Mouse (Mus musculus): ENCODE results near the gene Ptk6.

Gene Ptk6

DNA sequence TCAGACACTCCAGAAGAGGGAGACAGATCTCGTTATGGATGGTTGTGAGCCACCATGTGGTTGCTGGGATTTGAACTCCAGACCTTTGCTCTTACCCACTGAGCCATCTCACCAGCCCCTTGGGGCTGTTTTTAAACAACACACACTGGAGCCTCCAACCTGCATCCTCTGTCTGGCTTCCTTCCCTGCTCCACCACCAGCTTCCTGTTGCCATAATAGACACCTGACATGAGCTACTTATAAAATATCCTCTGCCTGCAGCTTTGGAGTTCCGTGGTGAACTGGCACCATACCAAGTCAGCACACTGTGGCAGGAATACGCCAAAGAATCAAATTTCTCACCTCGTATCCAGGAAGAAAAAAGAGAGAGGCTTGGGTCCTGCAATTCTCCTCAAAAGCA lies 41.8 kb downstream of the Ptk6 start:
- DNase-seq (ENCODE audit: low read depth), result no peak

DNA sequence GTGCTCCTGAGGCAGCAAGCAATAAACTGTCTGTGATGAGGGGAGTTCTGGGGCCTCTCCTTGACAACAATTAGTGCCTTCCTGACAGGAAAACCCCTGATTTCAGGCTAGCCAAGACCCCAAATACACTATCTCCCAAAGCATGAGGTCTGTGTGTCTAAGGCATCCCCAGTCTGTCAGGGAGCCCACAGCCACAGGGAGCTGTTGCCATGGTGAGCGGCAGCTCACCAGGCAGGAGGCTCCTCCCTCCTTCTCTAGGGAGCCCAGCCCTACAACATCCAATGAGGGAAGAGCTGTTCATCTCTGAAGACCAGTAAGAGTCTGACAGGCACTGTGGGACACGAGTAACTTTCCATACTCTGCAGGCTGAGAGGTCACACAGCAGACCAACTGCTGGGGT lies 42.8 kb downstream of the Ptk6 start:
- DNase-seq (ENCODE audit: low read depth), result no peak

DNA sequence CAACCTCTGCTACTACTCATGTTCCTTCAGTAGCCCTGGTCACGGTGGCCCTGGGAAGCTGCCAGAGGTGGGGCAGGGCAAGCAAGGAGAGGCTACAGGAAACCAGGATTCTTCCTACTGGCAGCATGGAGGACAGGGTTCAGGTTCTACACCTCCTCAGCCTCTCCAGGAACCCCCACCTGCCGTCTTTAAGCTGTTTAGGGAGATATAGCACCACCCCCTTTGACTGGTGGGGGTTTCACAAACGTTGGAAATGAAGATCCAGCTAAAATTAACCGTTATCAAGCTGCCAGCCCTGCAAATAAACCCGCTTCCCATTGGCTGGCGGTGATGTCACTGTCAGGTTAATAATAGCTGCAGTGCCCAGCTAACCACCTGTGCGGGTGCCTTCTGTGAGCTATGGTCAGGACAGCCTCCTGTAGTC lies 43.5 kb downstream of the Ptk6 start:
- no peak for DNase-seq (ENCODE audit: low read depth)

DNA sequence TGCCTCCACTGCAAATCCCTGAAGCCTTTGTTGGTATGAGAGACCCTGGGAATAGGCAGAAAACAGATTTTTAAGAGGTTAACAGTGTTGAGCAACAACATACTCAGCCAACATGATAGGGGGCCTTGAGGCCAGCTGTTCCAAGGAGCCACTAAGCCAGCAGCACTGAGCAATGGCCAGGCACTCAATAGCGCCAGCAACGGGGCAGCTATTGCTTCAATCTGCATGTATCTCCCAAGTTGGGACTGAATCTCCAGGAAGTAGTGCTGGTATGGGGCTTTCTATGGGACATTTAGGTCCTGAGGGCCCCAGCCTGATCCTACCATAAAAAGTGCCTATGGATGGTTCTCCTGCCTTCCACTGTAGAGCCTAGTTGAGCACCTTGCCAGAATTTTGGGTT lies 44.1 kb downstream of the Ptk6 start:
- no peak for DNase-seq (ENCODE audit: low read depth)

DNA sequence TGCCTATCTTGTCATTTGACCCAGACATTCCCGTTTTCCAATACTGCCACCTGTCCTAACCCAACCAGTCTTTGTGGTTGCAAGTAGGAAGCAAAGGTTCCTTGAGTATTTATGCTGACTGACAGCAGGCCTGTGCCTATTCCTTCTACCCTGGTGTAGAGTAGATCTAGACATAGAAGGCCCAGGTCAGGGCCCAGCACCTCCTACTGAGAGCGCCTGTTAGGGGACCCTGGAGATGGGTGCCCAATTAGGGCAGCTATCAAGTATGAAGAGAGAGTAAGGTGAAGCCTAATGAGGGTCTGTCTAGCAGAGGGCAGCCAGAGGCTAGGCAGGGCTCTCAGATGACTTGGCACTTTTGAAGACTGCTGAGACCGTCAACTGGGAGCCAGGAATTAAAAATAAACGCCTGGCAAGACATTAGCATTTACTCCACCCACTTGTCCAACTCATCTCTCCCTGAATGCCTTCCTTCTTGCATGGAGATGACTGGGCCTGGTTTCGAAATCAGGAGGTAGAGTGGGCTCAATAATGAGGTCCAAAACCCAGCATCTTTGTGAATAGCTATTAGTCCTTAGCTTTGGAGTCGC lies 44.8 kb downstream of the Ptk6 start:
- no peak for DNase-seq (ENCODE audit: low read depth)

DNA sequence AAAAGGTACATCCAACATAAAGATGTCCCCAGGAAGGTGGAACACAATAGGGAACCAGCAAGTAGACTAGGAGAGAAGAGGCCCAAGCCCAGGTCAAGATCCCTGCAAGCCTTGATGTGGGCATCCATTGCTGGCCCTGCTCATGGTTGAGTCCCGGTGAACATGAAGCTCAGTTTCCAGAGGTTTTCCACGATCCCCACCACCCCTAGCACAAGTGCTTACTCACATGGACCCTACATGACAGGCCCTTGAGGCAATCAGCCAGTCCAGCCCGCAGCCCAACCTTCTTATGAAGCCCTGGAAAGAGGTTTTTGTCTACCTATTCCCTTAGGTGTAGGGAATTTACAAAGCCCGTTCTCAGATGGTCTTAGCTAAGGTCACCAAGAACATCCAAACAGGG lies 45.4 kb downstream of the Ptk6 start:
- no peak for DNase-seq (ENCODE audit: low read depth)

DNA sequence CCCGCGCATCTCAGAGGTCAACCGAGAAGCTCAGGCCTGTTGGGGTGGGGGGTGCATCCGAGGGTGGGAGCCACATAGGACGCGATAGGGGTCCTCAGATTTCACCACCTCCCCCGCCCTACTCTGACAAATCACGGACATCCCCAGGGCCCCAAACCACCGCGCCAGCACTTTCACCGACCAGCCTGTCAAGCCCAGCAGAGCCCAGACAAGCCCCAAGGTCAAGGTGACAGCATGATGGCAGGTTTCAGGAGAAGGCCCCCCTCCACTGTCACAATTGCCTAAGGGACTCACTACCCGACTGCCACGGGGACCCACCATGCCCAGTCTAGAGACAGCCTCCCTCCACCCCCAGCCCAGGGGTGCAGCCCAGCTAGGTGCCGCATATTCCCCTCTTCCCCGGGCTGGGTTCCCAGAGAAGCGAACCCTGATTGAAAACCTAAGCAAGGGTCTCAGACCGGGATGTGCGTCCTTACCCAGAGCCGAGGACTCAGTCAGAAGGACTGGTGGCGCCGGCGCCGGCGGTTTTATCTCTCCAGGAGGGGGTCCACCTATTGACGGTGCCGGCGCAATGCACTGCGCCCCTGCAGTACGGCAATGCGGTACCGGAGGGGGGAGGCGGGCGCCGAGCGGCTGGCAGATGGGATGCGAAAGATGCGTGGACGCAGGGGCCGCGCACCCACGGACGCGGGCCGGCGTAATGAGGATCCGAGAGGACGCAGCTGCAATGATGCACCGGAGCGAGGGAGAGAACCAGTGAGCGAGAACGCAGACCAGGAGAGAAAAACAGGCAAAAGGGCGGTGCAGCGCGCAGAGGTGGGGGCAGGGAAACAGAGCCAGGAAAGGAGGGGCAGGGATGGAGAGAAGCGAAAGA lies 46.1 kb downstream of the Ptk6 start, which contains the start of gene Eef1a2:
Gene Eef1a2 (minus strand): TSS at position 767 of the 874 bp plus-strand sequence.
- no peak for DNase-seq (ENCODE audit: low read depth)

DNA sequence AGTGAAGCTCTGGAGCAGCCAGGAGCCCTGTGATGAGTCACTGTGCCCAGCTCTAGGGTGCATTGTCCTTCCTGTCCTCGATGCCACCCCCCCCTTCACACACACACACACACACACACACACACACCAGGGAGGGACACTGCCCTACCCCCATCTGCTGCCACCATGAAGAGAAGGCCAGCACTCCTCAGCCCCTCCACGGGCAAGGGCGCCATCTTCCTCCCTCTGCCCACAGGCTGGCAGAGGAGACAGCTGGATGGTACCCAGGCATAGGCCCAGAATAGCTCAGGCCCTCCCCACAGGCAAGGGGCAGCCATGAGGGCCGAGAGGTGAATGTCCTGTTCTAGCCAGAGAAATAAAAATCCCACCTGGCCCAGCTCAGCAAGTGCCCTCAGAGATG lies 46.8 kb downstream of the Ptk6 start:
- DNase-seq (ENCODE audit: low read depth), result no peak

DNA sequence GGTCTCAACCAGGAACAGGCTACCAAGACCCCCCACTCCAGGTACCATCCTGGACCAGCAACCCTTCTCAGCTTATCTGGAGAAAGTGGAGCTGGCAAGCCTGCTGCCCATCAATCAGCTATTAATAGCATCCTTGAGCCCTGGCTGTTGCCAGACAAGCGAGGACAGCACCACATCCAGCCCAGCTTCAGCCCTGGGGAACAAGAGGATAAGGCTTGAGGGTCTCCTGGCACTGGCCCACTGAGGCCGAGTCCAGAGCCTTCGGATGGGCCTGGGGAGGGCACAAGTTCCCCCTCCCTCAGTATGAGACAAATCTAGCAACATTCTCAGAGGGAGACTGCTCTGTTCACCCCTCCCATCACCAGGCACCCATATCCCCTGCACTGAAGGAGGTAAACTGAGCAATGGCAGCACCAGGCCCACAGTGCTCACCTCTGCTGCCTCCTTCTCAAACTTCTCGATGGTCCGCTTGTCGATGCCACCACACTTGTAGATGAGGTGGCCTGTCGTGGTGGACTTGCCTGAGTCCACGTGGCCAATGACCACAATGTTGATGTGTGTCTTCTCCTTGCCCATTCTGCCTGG lies 47.7 kb downstream of the Ptk6 start:
- no peak for DNase-seq (ENCODE audit: low read depth)

DNA sequence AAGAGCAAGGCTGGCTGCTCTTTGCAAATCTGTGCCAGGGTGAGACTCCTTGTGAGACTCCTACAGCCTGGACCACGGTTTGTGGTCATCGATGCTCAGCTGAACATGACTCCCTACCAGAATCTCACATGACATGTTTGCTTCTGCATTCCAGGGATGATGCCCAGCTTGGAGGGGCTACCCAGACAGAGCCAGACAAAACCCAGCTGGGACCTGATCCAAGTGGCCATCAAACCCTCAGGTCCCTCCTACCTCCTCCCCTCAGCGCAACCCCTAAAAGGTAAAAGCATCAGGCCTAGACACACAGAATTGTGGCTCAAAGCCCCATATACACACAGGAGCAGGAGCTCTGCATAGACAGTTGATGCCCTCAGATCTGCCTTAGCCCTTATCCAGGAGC lies 48.2 kb downstream of the Ptk6 start:
- no peak for DNase-seq (ENCODE audit: low read depth)

DNA sequence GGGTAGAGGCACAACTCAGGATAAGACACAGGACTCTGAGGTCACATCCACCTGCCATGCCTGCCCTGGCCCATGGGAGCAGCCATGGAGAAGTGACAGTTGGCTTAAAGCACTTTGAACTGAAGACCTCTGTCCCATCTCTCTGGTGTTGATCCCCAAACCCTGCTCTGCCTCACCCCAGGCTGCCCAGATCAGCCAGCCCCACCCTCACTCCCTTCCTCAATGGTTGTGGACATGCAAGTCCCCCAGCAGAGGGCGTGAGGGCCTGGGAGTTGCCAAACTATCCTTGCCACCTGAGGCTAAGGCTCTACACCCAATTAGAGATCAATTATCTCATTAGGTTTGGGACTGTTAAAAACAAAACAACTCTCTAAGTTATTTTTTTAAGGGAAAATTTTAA lies 48.8 kb downstream of the Ptk6 start:
- DNase-seq (ENCODE audit: low read depth), result peak; percentile 47

DNA sequence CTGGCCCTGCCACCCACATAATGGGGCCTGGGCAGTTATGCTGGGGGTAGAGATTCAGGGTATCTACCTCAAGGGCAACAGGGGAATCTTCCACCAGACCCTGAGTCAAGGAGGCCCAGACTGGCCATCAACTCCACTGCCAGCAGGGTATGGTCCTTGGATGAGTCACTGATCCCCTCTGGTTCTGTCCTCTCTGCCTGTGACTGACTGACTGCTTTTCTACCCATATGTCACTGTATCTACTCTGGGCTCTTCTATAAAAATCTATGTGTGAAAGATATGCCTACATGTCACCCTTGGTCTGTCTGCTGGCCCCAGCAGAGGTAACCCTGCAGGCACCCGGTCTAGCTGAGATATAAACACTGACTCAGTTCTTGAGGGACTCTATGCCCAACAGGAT lies 49.5 kb downstream of the Ptk6 start:
- no peak for DNase-seq (ENCODE audit: low read depth)

DNA sequence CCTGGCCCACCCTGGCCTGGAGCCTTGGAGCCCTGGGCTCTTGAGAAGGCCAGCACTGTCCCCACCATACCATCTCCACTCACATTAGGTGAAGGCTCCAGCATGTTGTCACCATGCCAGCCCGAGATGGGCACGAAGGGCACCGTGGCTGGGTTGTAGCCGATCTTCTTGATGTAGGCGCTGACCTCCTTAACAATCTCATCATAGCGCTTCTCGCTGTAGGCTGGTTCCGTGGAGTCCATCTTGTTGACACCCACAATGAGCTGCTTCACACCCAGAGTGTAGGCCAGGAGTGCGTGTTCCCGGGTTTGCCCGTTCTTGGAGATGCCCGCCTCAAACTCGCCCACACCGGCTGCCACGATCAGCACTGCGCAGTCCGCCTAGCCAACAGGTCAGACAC lies 49.9 kb downstream of the Ptk6 start:
- no peak for DNase-seq (ENCODE audit: low read depth)

DNA sequence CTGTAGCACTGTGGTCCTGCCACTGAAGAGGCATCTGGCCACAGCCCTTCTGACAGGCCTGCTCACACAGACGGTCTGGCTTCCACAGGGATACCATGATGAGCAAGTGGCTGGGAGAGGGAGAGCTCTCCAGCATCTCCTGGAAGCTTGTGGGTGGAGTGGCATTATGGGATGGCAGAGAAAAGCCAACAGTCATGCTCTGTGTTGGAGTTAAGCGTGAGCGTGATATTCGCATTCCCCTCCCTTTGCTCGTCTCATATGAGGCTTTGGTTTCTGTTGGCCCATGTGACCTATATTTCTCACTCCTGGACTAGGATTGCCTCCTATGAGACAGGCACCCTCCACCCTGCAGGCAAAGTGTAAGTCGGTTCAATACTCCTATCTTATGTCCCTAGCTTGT lies 52.3 kb downstream of the Ptk6 start:
- no peak for DNase-seq (ENCODE audit: low read depth)

DNA sequence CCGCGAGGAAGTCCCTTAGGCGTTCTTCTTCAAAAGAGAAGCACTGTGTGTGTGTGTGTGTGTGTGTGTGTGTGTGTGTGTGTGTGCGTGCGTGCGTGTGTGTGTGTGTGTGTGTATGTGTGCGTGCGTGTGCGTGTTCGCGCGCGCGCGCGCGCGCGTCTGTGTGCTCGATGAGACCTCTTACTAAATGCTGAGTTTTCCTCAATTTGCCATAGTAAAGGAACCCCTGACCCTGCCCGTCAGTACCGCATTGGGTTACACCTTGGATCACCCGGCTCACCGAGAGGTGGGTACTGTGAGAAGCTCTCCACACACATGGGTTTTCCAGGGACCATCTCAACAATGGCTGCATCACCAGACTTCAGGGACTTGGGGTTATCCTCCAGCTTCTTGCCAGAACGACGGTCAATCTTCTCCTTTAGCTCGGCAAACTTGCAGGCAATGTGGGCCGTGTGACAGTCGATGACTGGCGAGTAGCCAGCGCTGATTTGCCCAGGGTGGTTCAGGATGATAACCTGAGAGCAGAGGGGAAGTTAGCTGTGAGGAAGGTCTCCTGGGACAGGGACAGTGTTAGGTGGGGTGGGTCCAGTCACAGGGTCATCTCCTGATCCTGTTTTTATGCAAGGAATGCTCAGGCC lies 54.2 kb downstream of the Ptk6 start:
- no peak for DNase-seq (ENCODE audit: low read depth)

DNA sequence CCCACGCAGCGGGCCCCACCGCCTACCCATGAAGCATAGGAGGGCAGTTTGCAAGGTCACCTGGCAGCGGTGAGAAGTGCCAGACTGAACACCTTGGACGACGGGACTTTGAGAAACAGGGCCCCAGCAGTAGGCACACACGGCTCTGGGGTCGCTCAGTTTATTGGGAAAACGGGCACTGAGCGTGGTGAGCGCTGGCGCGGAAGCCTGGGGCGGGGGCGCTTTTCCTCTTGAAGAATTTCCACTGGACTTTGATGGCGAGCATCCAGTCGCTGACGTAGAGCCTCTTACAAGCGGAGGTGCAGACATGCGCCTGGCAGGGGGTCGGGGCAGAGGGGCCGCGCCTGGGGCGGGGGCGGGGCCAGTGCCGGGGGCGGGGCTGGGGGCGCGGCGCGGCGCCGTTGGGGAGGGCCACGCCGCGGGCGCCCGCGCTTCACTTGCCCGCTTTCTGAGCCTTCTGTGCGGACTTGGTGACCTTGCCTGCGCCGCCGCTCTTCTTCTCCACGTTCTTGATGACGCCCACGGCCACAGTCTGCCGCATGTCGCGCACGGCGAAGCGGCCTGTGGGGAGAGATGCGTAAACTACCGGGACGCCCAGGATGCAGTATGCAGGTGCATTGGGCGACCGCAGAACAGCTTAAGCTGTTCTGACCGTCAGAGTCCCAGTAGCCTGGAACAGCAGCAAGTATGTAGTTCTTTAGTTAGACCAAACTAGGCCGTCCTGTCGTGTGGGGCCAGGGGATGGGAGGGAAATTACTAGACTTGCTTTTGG lies 54.9 kb downstream of the Ptk6 start:
- peak; percentile 26 for DNase-seq (ENCODE audit: low read depth)

DNA sequence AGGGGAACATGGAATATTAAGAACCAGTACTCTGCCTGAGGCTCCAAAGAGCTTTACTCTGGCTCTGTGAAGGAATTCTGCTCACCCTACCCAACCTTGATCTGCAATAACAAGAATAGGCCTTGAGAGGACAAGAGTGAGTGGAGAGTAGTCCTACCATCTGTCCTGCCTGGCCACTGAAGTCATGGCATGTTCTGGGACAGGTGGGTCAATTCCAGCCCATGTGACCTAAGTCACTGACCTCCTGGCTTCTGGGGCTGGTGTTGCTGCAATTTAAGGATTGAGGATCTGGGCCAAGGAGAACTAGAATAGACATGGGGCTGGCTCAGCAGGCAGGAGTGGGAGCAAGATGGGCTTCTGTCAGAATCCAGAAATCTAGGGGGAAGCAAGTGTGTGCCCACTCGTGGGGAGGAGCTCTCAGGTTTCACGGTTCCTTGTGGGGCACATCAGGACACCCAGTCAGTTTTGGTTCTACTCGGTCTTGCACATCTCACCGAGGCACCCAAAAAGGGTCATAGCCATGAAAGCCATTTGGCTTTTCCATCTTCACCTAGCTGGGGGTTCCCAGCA lies 55.5 kb downstream of the Ptk6 start:
- no peak for DNase-seq (ENCODE audit: low read depth)

DNA sequence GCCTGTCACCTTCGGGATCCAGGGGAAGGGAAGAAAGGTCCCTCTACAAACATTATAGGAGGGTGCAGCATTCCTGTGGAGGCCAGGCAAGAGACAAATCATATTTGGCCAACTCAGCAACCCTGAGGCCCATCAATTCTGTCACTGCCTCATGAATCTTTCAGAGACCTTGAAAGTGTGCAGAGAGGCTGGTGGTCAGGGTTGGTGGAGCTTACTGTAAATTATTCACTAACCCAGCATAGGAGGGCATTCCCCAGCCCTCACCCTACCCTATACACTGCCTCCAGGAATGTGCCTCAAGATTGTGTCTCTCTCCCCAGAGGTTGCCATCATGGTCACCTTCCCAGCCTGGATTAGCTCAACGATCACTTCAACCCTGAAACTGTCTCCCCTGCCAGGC lies 57.9 kb downstream of the Ptk6 start:
- DNase-seq (ENCODE audit: low read depth), result no peak

Data from induced T-regulatory cell, adult 2 months (primary cell).